Mouse (Mus musculus): Measurements from ENCODE around the gene Mapk11.

Gene Mapk11

GRCm38 (mm10) chr15:89098616-89099015 is 50.8 kb downstream of the Mapk11 start:
- DNase-seq: no peak

GRCm38 (mm10) chr15:89097450-89097849 is 52.0 kb downstream of the Mapk11 start:
- no peak for DNase-seq
